Mouse (Mus musculus) thymus, postnatal 14 days (tissue): ENCODE results near the gene Palmd.

Experiments
- DNase-seq: peaks from one replicate; pipeline ENCODE4 v3.0.0; 2021

The Palmd gene

GRCm38 (mm10) chr3:116890576-116890975 is 78.2 kb downstream of the Palmd start:
- no peak for DNase-seq

DNA sequence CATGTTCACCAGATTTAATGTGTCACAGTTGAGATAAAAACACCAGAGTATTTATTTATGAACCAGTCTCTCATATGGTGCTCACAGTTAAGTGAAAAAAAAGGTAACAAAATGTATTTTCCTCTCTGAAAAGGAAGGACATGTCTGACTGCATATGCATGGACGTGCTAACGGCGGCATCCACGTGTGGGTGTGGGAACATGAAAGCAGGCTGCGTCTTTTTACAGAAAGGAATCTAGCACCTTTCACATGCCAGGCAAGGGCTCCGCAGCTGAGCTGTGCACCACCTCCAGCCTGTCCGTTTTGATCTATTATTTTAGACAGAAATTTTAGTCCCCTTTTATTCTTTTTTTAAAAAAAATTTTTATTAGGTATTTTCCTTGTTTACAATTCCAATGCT is 79.4 kb downstream of the Palmd start:
- no peak for DNase-seq

DNA sequence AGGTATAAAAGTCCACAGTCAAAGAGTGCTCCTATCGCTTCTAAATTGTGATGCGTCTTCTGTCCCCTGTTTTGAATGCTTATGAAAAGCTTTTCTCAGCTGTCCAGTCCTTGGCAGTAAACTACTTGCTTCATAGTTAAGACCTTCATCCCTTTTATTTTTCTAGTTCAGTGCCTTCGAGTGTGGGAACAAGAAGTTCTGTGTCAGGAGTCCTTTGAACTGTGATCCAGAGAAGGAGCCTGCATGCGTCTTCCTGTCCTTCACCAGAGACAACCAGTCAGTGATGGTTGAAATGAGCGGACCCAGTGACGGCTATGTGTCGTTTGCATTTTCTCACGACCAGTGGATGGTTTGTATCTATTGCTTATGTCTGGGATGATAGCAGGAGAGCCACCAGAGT is 83.8 kb downstream of the Palmd start:
- no peak for DNase-seq

GRCm38 (mm10) chr3:116882221-116882960 is 86.4 kb downstream of the Palmd start:
- DNase-seq = no peak

DNA sequence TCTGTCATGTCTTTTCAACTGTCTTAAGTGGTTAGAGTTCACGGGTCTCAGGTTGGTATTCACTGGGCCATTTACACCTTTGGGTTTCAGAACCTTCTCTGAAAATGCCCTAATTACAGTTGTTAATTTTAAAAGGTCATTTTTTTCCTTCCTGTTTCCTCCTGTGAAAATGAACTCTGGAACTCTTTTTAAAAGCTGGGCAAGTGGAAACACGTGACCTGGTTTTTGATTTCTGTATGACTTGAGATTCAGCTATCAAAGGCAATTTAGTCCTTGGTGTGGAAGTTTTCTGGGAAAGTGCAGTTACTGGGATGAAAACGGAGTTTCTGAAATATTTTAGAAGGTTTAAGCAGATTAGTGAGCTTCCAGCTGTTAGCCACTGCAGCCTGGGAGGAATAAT is 98.4 kb downstream of the Palmd start:
- no peak for DNase-seq
